Mouse (Mus musculus): ENCODE results near the gene 1700122O11Rik.

DNA sequence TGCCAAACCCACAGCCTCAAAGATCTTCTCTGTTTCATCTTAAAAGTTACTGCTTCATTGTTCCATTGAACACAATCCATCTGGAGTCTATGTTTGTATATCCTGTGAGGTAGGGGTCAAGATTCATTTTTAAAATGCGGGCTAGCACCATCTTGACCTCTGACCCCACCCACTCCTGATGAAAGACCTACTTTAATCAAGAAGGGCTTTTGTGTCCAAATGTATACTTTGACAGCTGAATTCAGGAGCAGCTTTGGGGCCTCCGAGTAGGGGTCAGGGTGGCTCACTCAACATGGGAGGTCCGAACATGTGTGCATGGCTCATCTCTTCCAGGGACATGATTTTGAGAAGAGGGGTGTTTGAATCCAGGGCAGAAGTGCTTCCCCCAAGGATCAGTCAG is 40.3 kb downstream of the 1700122O11Rik start:
- TF ChIP-seq CTCF (IDR thresholded peaks at IDR 0.05; ENCODE audit: extremely low read depth, insufficient read length, insufficient replicate concordance, low read depth, low read length) (no peak), POLR2A (IDR thresholded peaks at IDR 0.05; ENCODE audit: low read depth, low read length) (no peak)
